Mouse (Mus musculus) small intestine, adult 2 months (tissue): ENCODE results near the gene Capn11.

Source experiments
- CTCF ChIP-seq: fragments of 200-500 bp; IDR thresholded peaks from 2 replicates; pipeline ENCODE4 v1.5.1; 2012; ENCODE audit warnings: low read depth, mild to moderate bottlenecking, control low read depth, inconsistent platforms, low read length, moderate library complexity, mixed read lengths; ENCODE audit not compliant: insufficient replicate concordance, insufficient read length; ENCODE audit errors: extremely low read depth
- POLR2A ChIP-seq: fragments of 200-500 bp; IDR thresholded peaks from 2 replicates; pipeline ENCODE4 v1.6.1; 2012; ENCODE audit warnings: low read depth, mild to moderate bottlenecking, control low read depth, inconsistent platforms, low read length, moderate library complexity

- TF ChIP-seq CTCF = no peak
- TF ChIP-seq POLR2A = no peak
These were observed 49.1 kb upstream of the Capn11 start for GRCm38 (mm10) chr17:45708179-45708578.
